Mouse (Mus musculus) cerebellum, postnatal 25 days (tissue): ENCODE measurements at regions not wholly inside any gene's neighbourhood (a gene's known extent, or its start where the extent isn't known, plus 50 kb on each side); places are given as distances from the start of the nearest gene placed in this dataset.

Experiments used
- DNase-seq, 2 experiments: peaks; one replicate each; pipeline ENCODE4 v3.0.0; 2021; ENCODE audit warnings: mixed read lengths in 2 of 2

DNA sequence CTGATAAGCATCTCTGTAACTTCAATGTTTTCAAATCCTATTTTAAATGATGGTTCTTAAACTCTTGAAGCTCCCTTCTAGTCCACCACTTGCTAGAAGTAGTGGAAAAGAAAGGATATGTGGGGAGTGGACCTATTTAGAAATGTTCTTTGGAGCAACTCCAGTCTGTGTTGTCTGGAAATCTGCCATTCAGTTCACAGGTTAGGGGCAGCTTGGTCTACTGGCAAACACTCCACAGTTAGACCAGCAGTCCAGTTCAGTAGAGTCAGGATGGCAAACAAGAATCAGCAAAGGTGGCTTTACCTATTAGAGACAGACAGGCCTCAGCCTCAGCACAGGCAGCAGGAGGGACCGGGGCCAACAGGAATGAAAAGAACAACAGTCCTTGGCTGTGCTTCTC, 67.3 kb upstream of the Dpyd start:
- DNase-seq, result no peak

DNA sequence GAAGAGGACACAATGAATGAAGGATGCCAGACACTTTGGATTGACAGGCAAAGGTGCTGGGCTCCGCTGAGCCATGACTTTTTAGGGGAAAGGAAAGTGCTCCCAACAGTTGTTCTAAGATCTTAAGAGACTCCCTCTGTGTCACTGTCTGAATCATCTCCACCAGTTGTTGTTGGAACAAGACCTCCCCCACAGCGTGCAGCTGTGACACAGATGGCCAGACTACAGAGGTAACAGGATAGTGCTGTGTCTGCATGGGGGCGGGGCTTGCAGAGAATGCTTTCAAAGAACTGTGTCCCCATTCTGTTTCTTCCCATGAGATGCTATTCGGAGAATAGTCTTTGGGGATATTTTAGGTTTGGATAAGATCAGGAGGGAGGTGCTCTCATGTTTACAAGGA, 61.7 kb upstream of the Dpyd start:
- DNase-seq, result no peak

DNA sequence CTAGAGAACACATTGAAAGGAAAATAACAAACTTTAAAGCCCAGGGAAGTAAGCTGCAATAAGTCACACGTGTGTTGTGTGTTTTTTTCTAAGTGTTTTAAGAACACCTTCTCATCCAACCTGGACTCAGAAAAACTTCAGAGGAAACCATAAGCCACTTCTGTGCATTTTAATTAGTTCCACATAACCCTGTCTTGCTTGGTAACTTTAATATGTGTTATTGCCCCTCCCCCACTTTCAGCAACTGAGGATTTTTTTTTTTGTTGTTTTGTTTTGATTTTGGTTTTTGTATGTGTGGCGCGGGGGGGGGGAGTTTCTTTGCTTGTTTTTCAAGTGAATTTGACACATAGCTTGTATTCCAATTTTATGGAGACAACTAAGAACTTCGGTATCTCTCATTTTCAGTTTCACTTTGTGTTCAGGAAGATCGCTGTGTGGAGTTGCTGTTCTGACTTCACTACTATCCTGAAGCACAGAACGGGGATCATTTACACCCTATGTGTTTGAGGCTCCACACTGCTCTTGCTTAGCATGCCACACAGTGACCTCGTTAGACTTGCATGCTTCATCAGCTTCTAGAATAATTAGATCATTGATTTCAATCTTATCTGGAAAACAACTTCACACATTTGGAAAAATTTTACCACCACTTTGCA, 54.2 kb upstream of the Dpyd start:
- DNase-seq, result no peak

DNA sequence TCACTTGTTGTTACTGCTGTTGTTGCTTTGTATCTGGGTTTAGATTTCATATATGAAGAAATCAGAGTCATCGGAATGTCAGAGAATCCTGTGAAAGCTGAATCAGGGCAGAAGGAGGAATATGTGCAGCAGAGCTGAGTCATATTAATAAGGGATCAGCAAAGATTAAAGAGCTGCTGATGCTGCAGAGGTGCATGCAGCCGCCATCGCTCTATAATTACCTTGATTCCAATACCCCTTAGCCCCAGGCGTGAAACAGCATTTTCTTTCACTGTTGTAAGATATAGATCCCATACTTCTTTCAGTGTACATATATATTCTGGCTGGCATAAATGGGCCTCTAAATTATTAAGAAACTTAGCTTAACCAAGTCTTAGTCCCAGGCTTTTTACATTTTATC, 51.1 kb upstream of the Dpyd start:
- DNase-seq, result no peak

DNA sequence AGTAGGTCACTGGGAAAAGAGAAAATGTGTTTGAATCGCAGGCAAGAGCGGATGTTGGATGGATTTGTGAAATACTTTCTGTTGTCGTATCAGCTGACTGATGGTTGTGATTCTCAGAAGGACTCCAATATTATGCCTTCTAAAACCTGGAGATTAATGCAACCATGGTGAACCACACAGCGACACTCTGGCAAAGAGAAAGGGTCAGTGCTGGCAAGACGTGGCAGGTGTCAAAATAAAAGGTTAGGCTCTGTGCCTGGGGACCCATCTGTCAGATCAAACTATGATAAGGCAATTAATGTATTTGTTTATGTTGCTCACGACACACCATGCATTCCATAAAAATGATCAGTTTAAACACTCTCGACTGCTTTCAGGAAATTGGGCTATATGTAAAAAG, 50.0 kb upstream of the Dpyd start:
- DNase-seq, result peak; percentile 11 to 31
